Mouse (Mus musculus) ES-Bruce4 (cell line): ENCODE data around the gene Spred1.

Experiments
- CTCF ChIP-seq: IDR thresholded peaks from one replicate; pipeline ENCODE4 v1.8.1; 2011; ENCODE audit warnings: low read depth, low read length
- EP300 ChIP-seq: IDR thresholded peaks from 2 replicates; pipeline ENCODE4 v1.6.1; 2011; ENCODE audit warnings: low read depth, low read length; ENCODE audit not compliant: insufficient read depth

GRCm38 (mm10) chr2:117122701-117123337 lies 1.6 kb downstream of the Spred1 start:
- no peak for TF ChIP-seq EP300
- no peak for TF ChIP-seq CTCF
